Mouse (Mus musculus): ENCODE results near the gene Arhgap44. TPM values are rescaled to one million over a fixed set of nuclear protein-coding genes. Genes with fewer than 3 reads are reported as not detected.

Gene Arhgap44
- polyA plus RNA-seq, 1 experiment from 2014 or later, result 11.3 TPM

DNA sequence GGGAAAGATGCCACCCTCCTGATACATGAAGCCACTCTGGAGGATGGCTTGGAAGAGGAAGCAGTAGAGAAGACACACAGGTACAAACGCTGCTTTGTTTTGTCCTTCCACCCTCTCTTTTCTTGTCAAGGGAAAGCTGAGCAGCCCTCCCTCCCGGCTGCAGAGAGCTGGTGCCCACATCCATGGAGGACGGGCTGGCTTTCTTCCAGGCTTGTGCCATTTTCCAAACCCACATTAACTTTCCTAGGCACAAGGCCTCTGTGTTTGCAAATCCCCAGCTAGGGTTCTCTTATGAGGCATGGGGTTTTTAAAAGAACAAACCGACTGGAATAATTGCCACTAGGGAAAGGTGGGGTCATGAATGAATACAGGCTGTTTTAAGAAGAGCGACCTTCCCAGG is 163.1 kb downstream of the Arhgap44 start:
- WGBS, result 82% methylated on average over 5 of the region's 5 CpGs
- no peak for ATAC-seq (replicated peaks; ENCODE audit: extremely low read depth, insufficient read depth, low FRiP score)
- no peaks in the 10 kb centered on the region for H3K27me3 ChIP-seq (ENCODE audit: control insufficient read depth, insufficient read depth, low read length)

DNA sequence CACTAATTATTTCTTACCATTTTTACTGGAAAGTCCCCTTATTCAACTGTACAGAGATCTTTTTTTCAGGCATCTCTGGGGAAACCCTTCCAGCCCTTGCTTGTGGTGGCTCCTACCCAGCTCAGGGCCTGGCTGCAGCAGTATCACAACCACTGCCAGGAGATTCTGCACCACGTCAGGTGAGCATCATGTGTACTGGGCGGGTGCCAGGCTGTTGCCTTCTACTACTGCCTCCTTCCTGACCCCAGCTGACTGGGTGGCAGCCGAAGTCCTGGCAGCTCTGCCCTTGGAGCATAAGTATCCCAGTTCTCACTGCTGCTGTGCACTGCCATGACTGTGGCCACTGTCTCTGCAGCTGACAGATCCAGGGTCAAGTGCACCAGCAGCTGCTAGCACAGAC is 164.3 kb downstream of the Arhgap44 start:
- H3K27ac ChIP-seq (ENCODE audit: low read length), result no peak overlapping the region
- H3K4me1 ChIP-seq (ENCODE audit: control insufficient read depth, insufficient read depth, low read length), result no peaks in the 10 kb centered on the region
- no peak overlapping the region for H3K9ac ChIP-seq (ENCODE audit: low read length)
- no peak overlapping the region for H3K4me2 ChIP-seq (ENCODE audit: low read depth, low read length)
- H3K9me3 ChIP-seq (replicated peaks; ENCODE audit: control insufficient read depth, low read length), result no peaks in the 10 kb centered on the region
- ATAC-seq (replicated peaks; ENCODE audit: extremely low read depth, insufficient read depth, low FRiP score), result no peak; the same call in 1 of the 2 replicates
- H3K36me3 ChIP-seq (ENCODE audit: control insufficient read depth, insufficient read depth), result peaks cover 60% of the 10 kb centered on the region
- WGBS, result 70% methylated on average over 3 of the region's 3 CpGs
- H3K27me3 ChIP-seq (ENCODE audit: control insufficient read depth, insufficient read depth, low read length), result no peaks in the 10 kb centered on the region
- H3K4me3 ChIP-seq (ENCODE audit: low read length), result no peak overlapping the region

More for the DNA sequence above, 163.1 kb downstream of the Arhgap44 start:
- H3K9me3 ChIP-seq (replicated peaks; ENCODE audit: control insufficient read depth, low read length), result no peaks in the 10 kb centered on the region
- H3K4me3 ChIP-seq (ENCODE audit: low read length), result no peak overlapping the region
- H3K4me2 ChIP-seq (ENCODE audit: low read depth, low read length), result no peak overlapping the region
- H3K9ac ChIP-seq (ENCODE audit: low read length), result no peak overlapping the region
- H3K36me3 ChIP-seq (ENCODE audit: control insufficient read depth, insufficient read depth), result peaks cover 49% of the 10 kb centered on the region
- no peak overlapping the region for H3K27ac ChIP-seq (ENCODE audit: low read length)
- H3K4me1 ChIP-seq (ENCODE audit: control insufficient read depth, insufficient read depth, low read length), result no peaks in the 10 kb centered on the region

DNA sequence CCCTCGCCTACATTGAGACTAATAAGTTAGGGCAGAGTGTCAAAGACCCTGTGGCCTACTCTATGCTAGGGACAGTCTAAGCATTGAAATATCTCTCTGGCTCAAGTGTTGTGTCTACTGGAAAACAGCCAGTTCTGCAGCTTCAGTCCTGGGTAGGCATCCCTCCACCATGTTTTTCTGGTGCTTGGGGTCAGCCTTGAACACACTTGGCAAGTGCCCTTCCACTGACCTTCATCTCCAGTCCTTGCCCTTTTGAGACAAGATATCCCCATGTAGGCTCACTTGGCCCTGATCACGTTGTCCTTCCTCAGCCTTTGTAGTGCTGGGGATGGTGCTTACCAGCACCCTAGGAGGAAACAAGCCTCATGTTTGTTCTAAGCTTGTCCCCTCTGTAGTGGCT is 174.2 kb downstream of the Arhgap44 start:
- H3K9ac ChIP-seq (ENCODE audit: low read length), result no peak overlapping the region
- no peaks in the 10 kb centered on the region for H3K9me3 ChIP-seq (replicated peaks; ENCODE audit: control insufficient read depth, low read length)
- H3K27me3 ChIP-seq (ENCODE audit: control insufficient read depth, insufficient read depth, low read length), result no peaks in the 10 kb centered on the region
- 90% methylated on average over 2 of the region's 2 CpGs for WGBS
- no peak for ATAC-seq (replicated peaks; ENCODE audit: extremely low read depth, insufficient read depth, low FRiP score)
- no peak overlapping the region for H3K4me2 ChIP-seq (ENCODE audit: low read depth, low read length)
- no peaks in the 10 kb centered on the region for H3K4me1 ChIP-seq (ENCODE audit: control insufficient read depth, insufficient read depth, low read length)
- H3K36me3 ChIP-seq (ENCODE audit: control insufficient read depth, insufficient read depth), result peaks cover 58% of the 10 kb centered on the region
- H3K27ac ChIP-seq (ENCODE audit: low read length), result no peak overlapping the region
- H3K4me3 ChIP-seq (ENCODE audit: low read length), result no peak overlapping the region

DNA sequence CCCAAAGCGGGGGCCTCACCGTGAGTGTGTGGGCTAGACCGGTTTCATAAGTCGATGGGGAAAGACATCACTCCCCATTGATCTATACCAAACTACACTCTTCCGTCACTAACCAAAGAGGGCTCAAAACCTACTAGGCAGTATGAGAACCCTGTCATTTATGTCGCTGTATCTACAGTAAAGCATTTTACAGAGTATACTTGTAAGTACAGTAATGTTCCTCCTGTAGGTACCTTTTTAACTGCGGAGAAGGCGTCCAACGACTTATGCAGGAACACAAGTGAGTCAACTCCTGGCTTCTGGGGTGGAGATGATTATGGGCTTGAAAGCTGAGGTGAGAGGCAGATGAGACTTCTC is 183.3 kb downstream of the Arhgap44 start:
- Histone ChIP-seq H3K4me2 (ENCODE audit: low read depth, low read length) (peak overlapping the region; percentile 85), H3K9ac (ENCODE audit: low read length) (peak overlapping the region; percentile 85), H3K9me3 (replicated peaks; ENCODE audit: control insufficient read depth, low read length) (no peaks in the 10 kb centered on the region), H3K36me3 (ENCODE audit: control insufficient read depth, insufficient read depth) (peaks cover 15% of the 10 kb centered on the region; the same call in 1 of the 2 replicates), H3K4me3 (ENCODE audit: low read length) (peak overlapping the region; percentile 87), H3K27me3 (ENCODE audit: control insufficient read depth, insufficient read depth, low read length) (no peaks in the 10 kb centered on the region), H3K27ac (ENCODE audit: low read length) (no peak overlapping the region), H3K4me1 (ENCODE audit: control insufficient read depth, insufficient read depth, low read length) (peaks cover 8% of the 10 kb centered on the region)
- no peak for ATAC-seq (replicated peaks; ENCODE audit: extremely low read depth, insufficient read depth, low FRiP score)
- 11% methylated on average over 9 of the region's 9 CpGs for WGBS

DNA sequence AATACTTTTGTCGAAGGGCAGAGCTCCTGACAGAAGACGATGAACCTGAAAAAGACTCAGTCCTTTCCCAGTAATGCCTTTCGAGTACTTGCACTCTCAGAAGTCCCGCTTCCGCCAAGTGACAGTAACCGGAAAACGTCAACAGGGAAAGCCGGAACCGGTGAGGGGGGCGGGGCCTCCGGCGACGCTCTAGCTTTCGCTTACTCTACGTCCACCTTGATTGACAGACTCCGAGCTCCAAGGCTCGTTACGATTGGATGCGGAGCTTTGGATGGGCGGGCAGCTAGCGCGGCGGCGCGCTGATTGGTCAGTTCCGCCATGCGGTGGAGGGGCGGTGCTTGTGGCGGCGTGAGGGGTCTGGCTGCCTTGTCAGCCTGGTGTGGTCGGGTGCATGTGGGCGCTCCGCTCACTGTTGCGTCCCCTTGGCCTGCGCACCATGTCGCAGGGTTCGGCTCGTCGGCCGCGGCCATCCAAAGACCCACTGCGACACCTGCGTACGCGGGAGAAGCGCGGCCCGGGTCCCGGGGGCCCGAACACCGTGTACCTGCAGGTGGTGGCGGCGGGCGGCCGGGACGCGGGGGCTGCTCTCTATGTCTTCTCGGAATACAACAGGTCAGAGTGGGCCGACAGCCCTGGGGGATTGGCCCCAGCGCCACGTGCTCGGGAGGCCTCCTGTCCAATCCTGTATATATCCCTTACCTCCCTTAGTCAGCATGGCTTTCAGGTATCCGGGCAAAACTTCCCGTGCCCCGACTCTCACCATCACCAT is 183.9 kb downstream of the Arhgap44 start, which contains the start of gene Elac2:
TSS of gene Elac2 (plus strand) at position 319 of the 769 bp plus-strand sequence.
- Histone ChIP-seq H3K9ac (ENCODE audit: low read length) (peak within 1 kb of the TSS; percentile 85), H3K4me3 (ENCODE audit: low read length) (peak within 1 kb of the TSS; percentile 87), H3K27me3 (ENCODE audit: control insufficient read depth, insufficient read depth, low read length) (no peaks in the 10 kb centered on the region), H3K27ac (ENCODE audit: low read length) (peak within 1 kb of the TSS; percentile 56; the same call in 1 of the 2 replicates), H3K9me3 (replicated peaks; ENCODE audit: control insufficient read depth, low read length) (no peaks in the 10 kb centered on the region), H3K4me1 (ENCODE audit: control insufficient read depth, insufficient read depth, low read length) (peaks cover 8% of the 10 kb centered on the region), H3K4me2 (ENCODE audit: low read depth, low read length) (peak within 1 kb of the TSS; percentile 94), H3K36me3 (ENCODE audit: control insufficient read depth, insufficient read depth) (peaks cover 9% of the 10 kb centered on the region; the same call in 1 of the 2 replicates)
- peak; percentile 100 for ATAC-seq (replicated peaks; ENCODE audit: extremely low read depth, insufficient read depth, low FRiP score)
- WGBS, result under 1% methylated on average over 65 of the region's 65 CpGs

DNA sequence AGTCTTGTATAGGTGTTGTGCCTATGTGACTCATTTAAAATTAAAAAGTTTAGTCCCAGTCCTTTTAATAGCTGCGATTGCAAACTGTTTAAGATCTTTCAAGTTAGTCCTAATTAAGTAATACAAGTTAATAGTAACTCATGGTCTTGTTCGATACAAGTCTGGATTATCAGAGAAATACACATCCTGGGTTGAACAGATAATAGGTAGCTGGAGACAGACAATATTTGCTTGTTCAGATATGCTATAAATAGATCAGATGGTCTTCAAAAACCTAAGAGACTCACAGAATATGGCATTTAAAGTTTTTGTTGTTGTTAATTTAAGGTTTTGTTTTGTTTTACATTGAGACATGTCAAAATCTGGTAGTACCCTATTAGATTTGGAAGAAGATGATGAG is 190.3 kb downstream of the Arhgap44 start:
- H3K9me3 ChIP-seq (replicated peaks; ENCODE audit: control insufficient read depth, low read length), result no peaks in the 10 kb centered on the region
- 0 out of 2 replicates have a peak, but pooled peaks cover 5% of the 10 kb centered on the region for H3K27me3 ChIP-seq (ENCODE audit: control insufficient read depth, insufficient read depth, low read length)
- no peaks in the 10 kb centered on the region for H3K4me1 ChIP-seq (ENCODE audit: control insufficient read depth, insufficient read depth, low read length)
- no peak overlapping the region for H3K27ac ChIP-seq (ENCODE audit: low read length)
- no peak overlapping the region for H3K4me2 ChIP-seq (ENCODE audit: low read depth, low read length)
- H3K4me3 ChIP-seq (ENCODE audit: low read length), result no peak overlapping the region
- 60% methylated on average over 2 of the region's 2 CpGs for WGBS
- H3K9ac ChIP-seq (ENCODE audit: low read length), result no peak overlapping the region
- ATAC-seq (replicated peaks; ENCODE audit: extremely low read depth, insufficient read depth, low FRiP score), result no peak
- no peaks in the 10 kb centered on the region for H3K36me3 ChIP-seq (ENCODE audit: control insufficient read depth, insufficient read depth)

DNA sequence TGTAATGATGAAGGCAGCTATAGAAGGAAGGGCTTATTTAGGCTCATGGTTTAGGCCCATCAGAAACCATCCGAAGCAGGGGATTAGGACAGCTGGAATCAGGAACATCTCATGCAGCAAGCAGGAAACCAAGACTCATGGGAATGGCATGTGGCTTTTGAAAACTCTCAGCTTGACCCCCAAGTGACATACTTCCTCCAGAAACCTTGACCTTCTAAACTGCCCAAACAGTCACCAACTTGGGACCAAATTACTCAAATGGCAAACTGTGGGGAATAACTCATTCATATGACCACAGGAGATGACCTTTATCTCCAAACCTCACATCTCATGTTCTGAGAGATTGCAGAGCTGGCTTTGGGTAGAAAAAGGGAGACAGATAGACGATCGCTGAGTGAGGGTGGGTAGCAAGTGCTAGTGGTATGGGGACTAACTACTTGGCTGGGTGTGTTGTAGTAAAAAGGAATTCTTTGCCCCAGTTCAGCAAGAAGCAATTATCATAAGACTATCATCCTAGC is 191.2 kb downstream of the Arhgap44 start:
- Histone ChIP-seq H3K4me1 (ENCODE audit: control insufficient read depth, insufficient read depth, low read length) (no peaks in the 10 kb centered on the region), H3K27me3 (ENCODE audit: control insufficient read depth, insufficient read depth, low read length) (0 out of 2 replicates have a peak, but pooled peaks cover 5% of the 10 kb centered on the region), H3K36me3 (ENCODE audit: control insufficient read depth, insufficient read depth) (no peaks in the 10 kb centered on the region), H3K9me3 (replicated peaks; ENCODE audit: control insufficient read depth, low read length) (no peaks in the 10 kb centered on the region), H3K9ac (ENCODE audit: low read length) (no peak overlapping the region), H3K4me3 (ENCODE audit: low read length) (no peak overlapping the region), H3K27ac (ENCODE audit: low read length) (no peak overlapping the region), H3K4me2 (ENCODE audit: low read depth, low read length) (no peak overlapping the region)
- 61% methylated on average over 3 of the region's 3 CpGs for WGBS
- ATAC-seq (replicated peaks; ENCODE audit: extremely low read depth, insufficient read depth, low FRiP score), result no peak

DNA sequence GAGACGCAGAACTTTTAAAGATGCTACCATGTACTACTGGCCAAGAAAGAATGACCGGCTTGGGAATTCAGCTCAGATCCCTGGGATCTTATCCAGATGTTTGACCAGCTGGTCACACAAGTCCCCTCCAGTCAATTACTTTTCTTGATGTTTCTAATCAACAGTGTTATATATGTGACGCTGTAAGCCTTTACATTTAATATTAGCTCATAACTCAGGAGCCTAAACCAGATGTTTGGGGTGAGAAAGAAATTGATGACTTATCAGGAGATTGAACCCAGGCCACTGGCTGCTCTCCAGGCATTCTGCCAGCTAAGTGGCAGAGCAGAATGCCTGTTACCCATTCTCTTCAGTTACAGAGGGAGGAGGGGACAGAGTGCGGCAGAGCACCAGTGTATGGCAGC is 193.8 kb downstream of the Arhgap44 start:
- 49% methylated on average over 4 of the region's 4 CpGs for WGBS

DNA sequence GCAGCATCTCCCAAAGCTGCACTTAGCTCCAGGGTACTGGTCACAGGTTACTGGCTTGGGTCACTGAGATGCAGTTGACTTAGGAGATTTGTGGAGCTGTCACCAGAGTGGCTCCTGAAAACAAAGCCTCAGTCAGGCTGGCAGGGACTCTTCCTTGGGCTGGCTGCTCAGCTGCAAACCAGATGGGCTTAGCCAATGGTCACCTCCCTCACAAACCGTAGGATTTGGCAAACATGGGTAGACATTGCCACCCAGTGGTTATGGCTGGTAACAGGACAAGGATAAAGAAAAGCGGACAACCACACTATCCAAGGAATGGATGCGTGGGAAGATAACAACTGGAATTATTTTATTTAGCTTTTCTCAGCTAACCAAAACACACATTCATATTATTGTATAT is 194.3 kb downstream of the Arhgap44 start:
- Histone ChIP-seq H3K27me3 (ENCODE audit: control insufficient read depth, insufficient read depth, low read length) (0 out of 2 replicates have a peak, but pooled peaks cover 5% of the 10 kb centered on the region), H3K4me1 (ENCODE audit: control insufficient read depth, insufficient read depth, low read length) (no peaks in the 10 kb centered on the region), H3K4me2 (ENCODE audit: low read depth, low read length) (no peak overlapping the region), H3K27ac (ENCODE audit: low read length) (no peak overlapping the region), H3K4me3 (ENCODE audit: low read length) (no peak overlapping the region), H3K9me3 (replicated peaks; ENCODE audit: control insufficient read depth, low read length) (no peaks in the 10 kb centered on the region), H3K36me3 (ENCODE audit: control insufficient read depth, insufficient read depth) (no peaks in the 10 kb centered on the region), H3K9ac (ENCODE audit: low read length) (no peak overlapping the region)
- 9% methylated on average over 3 of the region's 3 CpGs for WGBS
- no peak for ATAC-seq (replicated peaks; ENCODE audit: extremely low read depth, insufficient read depth, low FRiP score)

More for the DNA sequence above, 193.8 kb downstream of the Arhgap44 start:
- Histone ChIP-seq H3K4me3 (ENCODE audit: low read length) (no peak overlapping the region), H3K27me3 (ENCODE audit: control insufficient read depth, insufficient read depth, low read length) (0 out of 2 replicates have a peak, but pooled peaks cover 5% of the 10 kb centered on the region), H3K4me1 (ENCODE audit: control insufficient read depth, insufficient read depth, low read length) (no peaks in the 10 kb centered on the region), H3K9me3 (replicated peaks; ENCODE audit: control insufficient read depth, low read length) (no peaks in the 10 kb centered on the region), H3K9ac (ENCODE audit: low read length) (no peak overlapping the region), H3K4me2 (ENCODE audit: low read depth, low read length) (no peak overlapping the region), H3K27ac (ENCODE audit: low read length) (no peak overlapping the region), H3K36me3 (ENCODE audit: control insufficient read depth, insufficient read depth) (no peaks in the 10 kb centered on the region)
- ATAC-seq (replicated peaks; ENCODE audit: extremely low read depth, insufficient read depth, low FRiP score), result no peak

All from heart, embryonic 16.5 days (tissue).